In the genomic region with DNA sequence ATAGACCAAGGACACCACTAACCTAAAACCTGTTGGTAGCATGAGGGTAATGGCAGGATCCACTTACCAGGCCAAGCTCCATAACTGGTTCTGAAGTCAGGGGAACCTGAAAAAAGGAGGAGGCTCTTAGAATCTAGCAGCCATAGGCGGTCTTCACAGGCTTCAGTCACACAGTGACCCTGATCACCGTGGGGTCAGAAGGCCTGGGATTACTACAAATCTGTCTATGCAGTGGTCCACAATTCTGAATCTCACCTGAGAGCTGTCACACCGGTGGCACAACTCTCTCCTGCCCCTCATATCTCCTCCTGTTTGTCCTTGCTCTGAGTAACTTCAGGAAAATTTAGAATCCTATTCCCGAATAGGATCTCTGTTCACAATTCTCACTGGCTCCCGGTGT, we compare ENCODE assay signal across 8 mouse cellular contexts. TPM values are rescaled to one million over a fixed set of nuclear protein-coding genes. Genes with fewer than 3 reads are reported as not detected.
DNase-seq lines count a peak whose midpoint lies in the region; ATAC-seq and TF ChIP-seq lines count a peak whose summit lies in the region.

No protein-coding gene starts in this region.

- DNase-seq in adrenal gland, postnatal 14 days: peak; percentile 7
- no peak for DNase-seq in adrenal gland, postnatal 4 days (ENCODE audit: low spot score in 2 of 2)
- DNase-seq in lung, postnatal 14 days: no peak
- peak; percentile 53 for DNase-seq in intestine, embryonic 14.5 days (ENCODE audit: low spot score)
- no peak for DNase-seq in gastrocnemius, postnatal 10 days
- no peak for DNase-seq in thymus, postnatal 36 days

- no peaks in the 10 kb centered on the region for H3K9me3 ChIP-seq in lung, embryonic 15.5 days
- no peaks in the 10 kb centered on the region for H3K9me3 ChIP-seq in intestine, embryonic 14.5 days (ENCODE audit: control insufficient read depth, low read length)

- H3K9ac ChIP-seq in lung, embryonic 15.5 days: peak overlapping the region; percentile 65
- peak overlapping the region; percentile 75 for H3K9ac ChIP-seq in intestine, embryonic 14.5 days (ENCODE audit: low read length)

- peak overlapping the region; percentile 74 for H3K4me2 ChIP-seq in lung, embryonic 15.5 days
- peak overlapping the region; percentile 69 for H3K4me2 ChIP-seq in intestine, embryonic 14.5 days (ENCODE audit: low read length)
- peak overlapping the region; percentile 80 for H3K4me2 ChIP-seq in myocyte (ENCODE audit: low read depth)

- H3K27me3 ChIP-seq in lung, embryonic 15.5 days: no peaks in the 10 kb centered on the region
- H3K27me3 ChIP-seq in intestine, embryonic 14.5 days (replicated peaks; ENCODE audit: control insufficient read depth, insufficient read depth, low read length): no peaks in the 10 kb centered on the region
- no peaks in the 10 kb centered on the region for H3K27me3 ChIP-seq in myocyte (ENCODE audit: control insufficient read depth, insufficient read depth, insufficient read length)

- H3K4me1 ChIP-seq in lung, embryonic 15.5 days: no peaks in the 10 kb centered on the region
- no peaks in the 10 kb centered on the region; the same call in 1 of the 2 replicates for H3K4me1 ChIP-seq in intestine, embryonic 14.5 days (replicated peaks; ENCODE audit: control insufficient read depth, insufficient read depth, low read length)

- H3K4me3 ChIP-seq in lung, embryonic 15.5 days: peak overlapping the region; percentile 60
- H3K4me3 ChIP-seq in intestine, embryonic 14.5 days (ENCODE audit: low read depth, low read length): peak overlapping the region; percentile 72
- H3K4me3 ChIP-seq in myocyte: peak overlapping the region; percentile 32

- H3K79me2 ChIP-seq in myocyte (ENCODE audit: control insufficient read depth, insufficient read depth): no peaks in the 10 kb centered on the region

- no peak for TF ChIP-seq POLR2A in myocyte (IDR thresholded peaks at IDR 0.05; ENCODE audit: insufficient read length, low read depth)

- peak overlapping the region; percentile 15 for H3ac ChIP-seq in myocyte (ENCODE audit: control insufficient read depth, insufficient read length)

- H3K36me3 ChIP-seq in lung, embryonic 15.5 days: peaks cover 8% of the 10 kb centered on the region
- peaks cover 4% of the 10 kb centered on the region for H3K36me3 ChIP-seq in intestine, embryonic 14.5 days (ENCODE audit: control insufficient read depth, insufficient read depth, low read length)
- H3K36me3 ChIP-seq in myocyte (ENCODE audit: control insufficient read depth, insufficient read depth): no peaks in the 10 kb centered on the region

- H3K27ac ChIP-seq in lung, embryonic 15.5 days: no peak overlapping the region
- H3K27ac ChIP-seq in intestine, embryonic 14.5 days (ENCODE audit: low read depth): 0 out of 2 replicates have a peak overlapping the region, but pooled peaks have one; percentile 38

- WGBS in lung, embryonic 15.5 days: 41% methylated on average over 5 of the region's 5 CpGs
- WGBS in intestine, embryonic 14.5 days: 40% methylated on average over 5 of the region's 5 CpGs

- ATAC-seq in lung, embryonic 15.5 days (ENCODE audit: borderline replicate concordance, extremely low read depth, low FRiP score, low TSS enrichment): no peak
- peak; percentile 42; the same call in 1 of the 2 replicates for ATAC-seq in intestine, embryonic 14.5 days (replicated peaks; ENCODE audit: low FRiP score, low TSS enrichment, low read depth)

TF ChIP-seq in myocyte, 11 proteins besides CTCF, POLR2A, EP300 and RAD21:
- TF ChIP-seq E2F4 (IDR thresholded peaks at IDR 0.05; ENCODE audit: insufficient read depth) (no peak), POLR2AphosphoS2 (IDR thresholded peaks at IDR 0.05; ENCODE audit: insufficient read length, low read depth) (no peak), TCF3 (IDR thresholded peaks at IDR 0.05; ENCODE audit: insufficient read length, low read depth) (no peak), CEBPB (IDR thresholded peaks at IDR 0.05; ENCODE audit: insufficient read depth, poor library complexity, severe bottlenecking) (no peak), MYOG (IDR thresholded peaks at IDR 0.05; ENCODE audit: control insufficient read depth in 1 of 3, insufficient read depth in 1 of 3, insufficient read length in 2 of 3, low read depth in 2 of 3) (no peak), SRF (IDR thresholded peaks at IDR 0.05; ENCODE audit: control insufficient read depth, insufficient read length, low read depth) (no peak), MAX (IDR thresholded peaks at IDR 0.05; ENCODE audit: low read depth) (no peak), USF1 (IDR thresholded peaks at IDR 0.05; ENCODE audit: low read depth) (no peak), MYOD1 (IDR thresholded peaks at IDR 0.05; ENCODE audit: control insufficient read depth in 1 of 3, insufficient read length in 2 of 3, low read depth in 2 of 3) (no peak), REST (IDR thresholded peaks at IDR 0.05; ENCODE audit: insufficient read depth, insufficient read length) (no peak), TCF12 (IDR thresholded peaks at IDR 0.05; ENCODE audit: insufficient read depth, poor library complexity, severe bottlenecking) (no peak)

RNA-seq across cellular contexts. Expression of a gene that starts 0.8 kb away (rescaled TPM):
- 3.8 and 4.9 TPM in 2 replicates for total RNA-seq in adrenal gland, postnatal 14 days (2021)
- 1 to 10 TPM; 9.5 to 9.6 TPM for total RNA-seq in adrenal gland, postnatal 4 days (2021)
- 3.3 and 3.6 TPM in 2 replicates for polyA plus RNA-seq in lung, embryonic 15.5 days (2015; fragmentation: Nextera tagmentation; extraction: Ambion mirVana)
- 4.1 and 4.5 TPM in 2 replicates for polyA plus RNA-seq in intestine, embryonic 14.5 days (2014; fragmentation: Nextera tagmentation; extraction: Ambion mirVana)
- 0.48 TPM for polyA plus RNA-seq in myocyte (2012; fragmentation: generic; extraction: Trizol)
- total RNA-seq in gastrocnemius, postnatal 10 days (2021): 1 to 10 TPM; 2.3 to 2.5 TPM

RNA-seq across cellular contexts. Expression of a gene that starts 52.7 kb away (rescaled TPM):
- not detected in 2 replicates for total RNA-seq in adrenal gland, postnatal 14 days (2021)
- total RNA-seq in adrenal gland, postnatal 4 days (2021): not detected
- polyA plus RNA-seq in lung, embryonic 15.5 days (2015; fragmentation: Nextera tagmentation; extraction: Ambion mirVana): not detected in 2 replicates
- not detected in 2 replicates for polyA plus RNA-seq in intestine, embryonic 14.5 days (2014; fragmentation: Nextera tagmentation; extraction: Ambion mirVana)
- polyA plus RNA-seq in myocyte (2012; fragmentation: generic; extraction: Trizol): not detected
- not detected for total RNA-seq in gastrocnemius, postnatal 10 days (2021)

RNA-seq across cellular contexts. Expression of a gene that starts 56.4 kb away (rescaled TPM):
- 9.8 and 10.9 TPM in 2 replicates for total RNA-seq in adrenal gland, postnatal 14 days (2021)
- total RNA-seq in adrenal gland, postnatal 4 days (2021): 10 to 100 TPM; 22.6 to 24.5 TPM
- polyA plus RNA-seq in lung, embryonic 15.5 days (2015; fragmentation: Nextera tagmentation; extraction: Ambion mirVana): 22.1 and 24.3 TPM in 2 replicates
- 21.5 and 25.0 TPM in 2 replicates for polyA plus RNA-seq in intestine, embryonic 14.5 days (2014; fragmentation: Nextera tagmentation; extraction: Ambion mirVana)
- 1.5 TPM for polyA plus RNA-seq in myocyte (2012; fragmentation: generic; extraction: Trizol)
- 10 to 100 TPM in 1 of 2 experiments, 1 to 10 TPM in 1; 7.1 to 10.2 TPM for total RNA-seq in gastrocnemius, postnatal 10 days (2021)

Comparison
In these comparisons a context has a peak if more than half of its experiments do, and no peak if none do; other contexts are left out.
1. DNase-seq: peak in adrenal gland, postnatal 14 days (single experiment) and intestine, embryonic 14.5 days (single experiment); none in adrenal gland, postnatal 4 days (0 of 2), lung, postnatal 14 days (single experiment), gastrocnemius, postnatal 10 days (single experiment) and thymus, postnatal 36 days (0 of 2).
2. Peak in every context shown above with its lines, with median percentiles within 50 percentile points of each other: H3K4me2 ChIP-seq and H3K4me3 ChIP-seq.